Mouse (Mus musculus): ENCODE measurements around the gene Chd5. TPM values are rescaled to one million over a fixed set of nuclear protein-coding genes. Genes with fewer than 3 reads are reported as not detected.

Gene Chd5
- polyA plus RNA-seq, 2 experiments = 0.09 to 0.18 TPM

DNA sequence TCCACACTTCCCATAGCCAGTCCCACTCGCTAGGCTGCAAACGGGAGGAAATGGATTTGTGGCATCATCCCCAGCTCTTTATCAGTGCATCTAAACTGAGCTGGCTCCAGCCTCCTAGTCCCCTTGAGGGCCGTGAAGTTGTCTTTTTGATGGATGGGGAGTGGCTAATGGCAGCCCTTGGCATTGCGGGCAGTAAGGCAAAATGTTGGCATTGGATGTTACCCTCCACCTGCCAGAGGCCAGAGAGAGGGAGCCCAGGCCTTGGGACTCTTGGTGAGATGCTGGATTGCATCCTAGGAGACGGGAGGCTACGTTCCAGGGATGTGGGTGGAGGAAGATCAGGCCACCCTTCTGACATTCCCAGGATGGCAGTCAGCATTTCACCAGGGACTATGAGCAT lies 32.5 kb upstream of the Chd5 start:
- DNase-seq (ENCODE audit: low read depth in 3 of 3, low spot score in 3 of 3) = no peak
- no peak overlapping the region for H3K9ac ChIP-seq (replicated peaks)
- no peaks in the 10 kb centered on the region; the same call in none of the 2 replicates for H3K36me3 ChIP-seq (replicated peaks; ENCODE audit: control insufficient read depth, insufficient read depth, low read depth)
- no peak overlapping the region for H3K27ac ChIP-seq
- no peak overlapping the region for H3K4me2 ChIP-seq (ENCODE audit: low read depth)
- TF ChIP-seq EP300 (IDR thresholded peaks at IDR 0.05; ENCODE audit: low read depth) = no peak
- TF ChIP-seq CTCF (IDR thresholded peaks at IDR 0.05; ENCODE audit: low read depth) = no peak
- 76% methylated on average over 6 of the region's 6 CpGs for WGBS (ENCODE audit: insufficient replicate concordance)
- H3K4me3 ChIP-seq (ENCODE audit: insufficient read depth in 1 of 2, low read depth in 2 of 2, low read length in 2 of 2) = no peak overlapping the region
- no peak for ATAC-seq (ENCODE audit: insufficient read depth)
- no peaks in the 10 kb centered on the region for H3K4me1 ChIP-seq (replicated peaks; ENCODE audit: control insufficient read depth in 2 of 2, insufficient read depth in 2 of 2, low read length in 1 of 2)
- H3K9me3 ChIP-seq (ENCODE audit: control insufficient read depth, low read length) = no peaks in the 10 kb centered on the region
- H3K27me3 ChIP-seq (ENCODE audit: control insufficient read depth, insufficient read depth, low read length) = peaks cover under 1% of the 10 kb centered on the region; the same call in 1 of the 2 replicates

DNA sequence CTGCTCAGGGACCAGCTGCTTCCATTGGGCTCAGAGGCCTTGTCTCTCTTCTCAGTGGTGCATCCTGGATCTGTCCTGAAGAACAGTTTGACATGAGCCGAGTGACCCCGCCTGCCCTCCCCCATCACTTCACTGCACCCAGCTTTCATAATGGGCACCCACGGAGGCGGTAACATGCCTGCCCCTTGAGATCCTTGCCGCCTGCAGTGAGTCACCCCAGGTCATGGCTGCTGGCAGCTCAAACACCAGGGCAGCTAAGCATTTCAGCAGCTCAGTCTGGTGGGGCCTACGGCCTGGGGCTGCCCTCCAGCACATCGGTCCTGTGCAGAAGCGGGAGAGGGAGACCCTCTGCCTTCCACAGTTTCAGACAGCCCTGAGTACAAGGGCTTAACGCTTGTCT lies 30.9 kb upstream of the Chd5 start:
- H3K4me3 ChIP-seq (ENCODE audit: insufficient read depth in 1 of 2, low read depth in 2 of 2, low read length in 2 of 2) = no peak overlapping the region
- TF ChIP-seq CTCF (IDR thresholded peaks at IDR 0.05; ENCODE audit: low read depth) (no peak), EP300 (IDR thresholded peaks at IDR 0.05; ENCODE audit: low read depth) (no peak)
- H3K9me3 ChIP-seq (ENCODE audit: control insufficient read depth, low read length) = no peaks in the 10 kb centered on the region

GRCm38 (mm10) chr4:152312186-152312585 lies 26.3 kb upstream of the Chd5 start:
- no peaks in the 10 kb centered on the region for H3K36me3 ChIP-seq (replicated peaks; ENCODE audit: control insufficient read depth, insufficient read depth, low read depth)
- 5% methylated on average over 14 of the region's 14 CpGs for WGBS (ENCODE audit: insufficient replicate concordance)
- peaks cover 62% of the 10 kb centered on the region for H3K27me3 ChIP-seq (ENCODE audit: control insufficient read depth, insufficient read depth, low read length)
- H3K4me2 ChIP-seq (ENCODE audit: low read depth) = 0 out of 2 replicates have a peak overlapping the region, but pooled peaks have one; percentile 3
- no peaks in the 10 kb centered on the region for H3K9me3 ChIP-seq (ENCODE audit: control insufficient read depth, low read length)
- no peaks in the 10 kb centered on the region for H3K4me1 ChIP-seq (replicated peaks; ENCODE audit: control insufficient read depth in 2 of 2, insufficient read depth in 2 of 2, low read length in 1 of 2)
- H3K9ac ChIP-seq (replicated peaks) = no peak overlapping the region
- no peak overlapping the region for H3K27ac ChIP-seq
- TF ChIP-seq EP300 (IDR thresholded peaks at IDR 0.05; ENCODE audit: low read depth) (no peak), CTCF (IDR thresholded peaks at IDR 0.05; ENCODE audit: low read depth) (no peak)
- ATAC-seq (ENCODE audit: insufficient read depth) (no peak), DNase-seq (ENCODE audit: low read depth in 3 of 3, low spot score in 3 of 3) (no peak)
- no peak overlapping the region for H3K4me3 ChIP-seq (ENCODE audit: insufficient read depth in 1 of 2, low read depth in 2 of 2, low read length in 2 of 2)

More for the DNA sequence above, 30.9 kb upstream of the Chd5 start:
- ATAC-seq (ENCODE audit: insufficient read depth) (no peak), DNase-seq (ENCODE audit: low read depth in 3 of 3, low spot score in 3 of 3) (no peak)
- Histone ChIP-seq H3K4me2 (ENCODE audit: low read depth) (no peak overlapping the region), H3K9ac (replicated peaks) (no peak overlapping the region), H3K36me3 (replicated peaks; ENCODE audit: control insufficient read depth, insufficient read depth, low read depth) (no peaks in the 10 kb centered on the region; the same call in 1 of the 2 replicates), H3K27ac (no peak overlapping the region), H3K27me3 (ENCODE audit: control insufficient read depth, insufficient read depth, low read length) (peaks cover 16% of the 10 kb centered on the region), H3K4me1 (replicated peaks; ENCODE audit: control insufficient read depth in 2 of 2, insufficient read depth in 2 of 2, low read length in 1 of 2) (no peaks in the 10 kb centered on the region)
- 73% methylated on average over 9 of the region's 9 CpGs for WGBS (ENCODE audit: insufficient replicate concordance)

- Histone ChIP-seq H3K4me2 (ENCODE audit: low read depth) (peak overlapping the region; percentile 1; the same call in 1 of the 2 replicates), H3K4me1 (replicated peaks; ENCODE audit: control insufficient read depth in 2 of 2, insufficient read depth in 2 of 2, low read length in 1 of 2) (no peaks in the 10 kb centered on the region), H3K9me3 (ENCODE audit: control insufficient read depth, low read length) (no peaks in the 10 kb centered on the region), H3K4me3 (ENCODE audit: insufficient read depth in 1 of 2, low read depth in 2 of 2, low read length in 2 of 2) (peak overlapping the region; percentile 3 to 20; a peak in 1 of 4 replicates), H3K27ac (no peak overlapping the region), H3K27me3 (ENCODE audit: control insufficient read depth, insufficient read depth, low read length) (peaks cover 62% of the 10 kb centered on the region), H3K9ac (replicated peaks) (no peak overlapping the region), H3K36me3 (replicated peaks; ENCODE audit: control insufficient read depth, insufficient read depth, low read depth) (no peaks in the 10 kb centered on the region)
- DNase-seq (ENCODE audit: low read depth in 3 of 3, low spot score in 3 of 3) = no peak
- TF ChIP-seq EP300 (IDR thresholded peaks at IDR 0.05; ENCODE audit: low read depth) = no peak
- no peak for TF ChIP-seq CTCF (IDR thresholded peaks at IDR 0.05; ENCODE audit: low read depth)
- WGBS (ENCODE audit: insufficient replicate concordance) = under 1% methylated on average over 29 of the region's 29 CpGs
- ATAC-seq (ENCODE audit: insufficient read depth) = peak; percentile 12; the same call in 1 of the 2 replicates
Observed at GRCm38 (mm10) chr4:152313211-152313632, 25.2 kb upstream of the Chd5 start.

DNA sequence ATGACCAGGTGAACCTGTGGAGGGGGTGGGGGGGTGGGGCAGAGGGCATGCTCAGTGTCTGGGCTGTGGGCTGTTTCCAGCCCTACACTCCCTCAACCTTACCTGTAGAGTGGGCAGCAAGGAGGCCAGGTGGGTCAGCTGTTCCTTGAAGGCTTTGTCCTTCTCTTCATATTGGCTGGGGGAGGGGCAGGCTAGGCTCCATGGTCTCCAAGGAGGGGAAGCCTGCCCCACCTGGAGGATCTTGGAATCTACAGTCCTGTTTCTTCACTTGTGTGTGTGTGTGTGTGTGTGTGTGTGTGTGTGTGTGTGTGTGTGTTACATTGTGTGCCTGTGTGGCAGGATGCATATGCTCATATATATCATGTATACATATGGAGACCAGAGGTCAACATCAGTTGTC lies 24.5 kb upstream of the Chd5 start:
- ATAC-seq (ENCODE audit: insufficient read depth) = no peak
- Histone ChIP-seq H3K4me3 (ENCODE audit: insufficient read depth in 1 of 2, low read depth in 2 of 2, low read length in 2 of 2) (no peak overlapping the region), H3K27ac (no peak overlapping the region), H3K4me1 (replicated peaks; ENCODE audit: control insufficient read depth in 2 of 2, insufficient read depth in 2 of 2, low read length in 1 of 2) (no peaks in the 10 kb centered on the region), H3K27me3 (ENCODE audit: control insufficient read depth, insufficient read depth, low read length) (peaks cover 62% of the 10 kb centered on the region), H3K4me2 (ENCODE audit: low read depth) (no peak overlapping the region), H3K9me3 (ENCODE audit: control insufficient read depth, low read length) (no peaks in the 10 kb centered on the region), H3K9ac (replicated peaks) (no peak overlapping the region), H3K36me3 (replicated peaks; ENCODE audit: control insufficient read depth, insufficient read depth, low read depth) (no peaks in the 10 kb centered on the region)
- no peak for DNase-seq (ENCODE audit: low read depth in 3 of 3, low spot score in 3 of 3)
- TF ChIP-seq EP300 (IDR thresholded peaks at IDR 0.05; ENCODE audit: low read depth) = no peak
- peak; percentile 16; the same call in 1 of the 2 replicates for TF ChIP-seq CTCF (IDR thresholded peaks at IDR 0.05; ENCODE audit: low read depth)

Measured in liver, embryonic 14.5 days (tissue).